Mouse (Mus musculus) Patski (cell line): ENCODE data around the gene Ubr4. TPM values are rescaled to one million over a fixed set of nuclear protein-coding genes. Genes with fewer than 3 reads are reported as not detected.
"Not testable (repeated sequence)": the region's sequence is repeated elsewhere in the genome, so short reads cannot be mapped to it uniquely, and the experiment has no call there.

Source experiments
- ATAC-seq: fragments of 100-300 bp; one replicate; pipeline ENCODE4 v1.8.0; 2021
- CTCF ChIA-PET: fragments of 350-600 bp; sonication (Branson Sonifier 250); formaldehyde crosslinking; loops from one replicate; lab custom pipeline; 2022; ENCODE audit warnings: inconsistent platforms; lab: Charles Lee
- POLR2A ChIA-PET: fragments of 350-600 bp; sonication (Branson Sonifier 250); formaldehyde crosslinking; loops from one replicate; lab custom pipeline; 2022; ENCODE audit warnings: antibody characterized with exemption, inconsistent platforms; lab: Charles Lee
- DNase-seq: peaks from one replicate; pipeline ENCODE4 v3.0.0-alpha.2; 2011; ENCODE audit warnings: low read depth, low spot score
- H3K27me3 ChIP-seq: fragments of 371-371 bp; one replicate; pipeline ENCODE4 v1.5.1; 2021
- CTCF ChIP-seq: fragments of 100-300 bp; IDR thresholded peaks from one replicate; pipeline ENCODE4 v1.5.1; 2021
- in situ Hi-C: fragments of 300-500 bp; cut with MboI; formaldehyde crosslinking; loops from 3 replicates; pipeline ENCODE4 v1.11.1; 2018; ENCODE audit warnings: low pct_unique_long_range_greater_than_20kb, mixed read lengths
- polyA plus RNA-seq: library from polyadenylated mRNA; unstranded; gene quantifications from one replicate; pipeline ENCODE4 v1.2.3, GENCODE M21; 2021

Gene Ubr4
- polyA plus RNA-seq, 1 experiment from 2014 or later: 100 TPM

DNA sequence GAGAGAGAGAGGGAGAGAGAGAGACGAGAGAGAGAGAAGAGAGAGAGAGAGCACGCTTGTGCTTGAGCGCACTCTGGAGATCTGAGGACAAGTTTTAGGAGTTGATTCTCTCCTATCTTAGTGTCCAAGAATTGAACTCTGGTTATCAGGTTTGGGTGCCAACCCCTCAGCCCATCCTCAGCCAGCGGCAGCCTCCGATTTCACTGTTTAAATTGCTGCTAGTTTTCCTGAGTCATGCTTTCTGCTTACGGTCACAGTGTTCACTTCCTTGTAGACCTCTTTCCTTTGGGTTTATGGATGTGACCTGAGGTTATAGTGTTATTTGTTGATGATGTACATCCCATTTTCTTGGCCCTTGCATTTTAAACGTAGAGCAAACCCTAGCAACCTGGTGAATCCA is 29.8 kb downstream of the Ubr4 start:
- H3K27me3 ChIP-seq: no peaks in the 10 kb centered on the region
- ChIA-PET POLR2A (no interaction called here), CTCF (no interaction called here)
- ATAC-seq (no peak), DNase-seq (no peak)
- in situ Hi-C loops: no loop called here
- no peak for TF ChIP-seq CTCF

DNA sequence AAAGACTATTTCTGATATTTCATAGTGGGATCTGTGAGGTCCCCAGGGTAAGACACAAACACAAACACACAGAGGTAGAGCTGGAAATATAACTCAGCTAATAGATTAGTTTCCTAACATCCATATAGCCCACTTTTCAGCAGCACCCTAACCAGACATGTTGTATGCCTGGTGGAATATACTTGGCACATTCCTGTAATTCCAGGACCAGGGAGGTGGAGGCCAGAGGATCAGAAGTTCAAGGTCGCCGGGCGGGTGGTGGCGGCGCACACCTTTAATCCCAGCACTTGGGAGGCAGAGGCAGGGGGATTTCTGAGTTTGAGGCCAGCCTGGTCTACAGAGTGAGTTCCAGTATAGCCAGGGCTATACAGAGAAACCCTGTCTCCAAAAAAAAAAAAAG is 33.4 kb downstream of the Ubr4 start:
- ATAC-seq, in situ Hi-C loops, H3K27me3 ChIP-seq, POLR2A ChIA-PET, DNase-seq: not testable (repeated sequence)
- CTCF ChIA-PET: interaction anchor here (1.0 kb wide), 1 partner anchor 8 kb away, joined by 4 read pairs; no protein-coding TSS in a partner anchor

DNA sequence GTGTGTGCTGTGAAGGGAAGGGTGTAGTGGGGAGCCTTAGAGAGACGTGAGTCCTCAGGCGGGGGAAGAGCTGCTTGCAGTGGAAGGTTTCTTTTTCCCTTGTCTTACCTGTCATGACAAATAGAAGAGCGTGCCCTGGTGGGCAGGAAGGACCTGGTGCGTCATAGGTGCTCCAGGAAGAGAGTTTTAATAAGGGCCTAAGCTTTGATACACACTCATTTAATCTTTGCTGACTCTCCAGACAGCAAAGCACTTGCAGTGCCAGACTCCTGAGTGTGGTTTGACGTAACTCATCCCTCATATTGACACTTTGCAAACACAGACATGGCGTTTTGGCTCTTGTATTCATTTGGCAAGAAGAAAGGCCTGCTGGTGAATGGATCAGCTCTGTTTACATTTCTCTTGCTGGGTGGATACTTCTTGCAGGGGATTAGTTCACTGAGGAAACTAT is 34.5 kb downstream of the Ubr4 start:
- ATAC-seq: peak; percentile 26
- H3K27me3 ChIP-seq: no peaks in the 10 kb centered on the region
- peak; percentile 30 for DNase-seq
- POLR2A ChIA-PET: no interaction called here
- CTCF ChIA-PET: interaction anchor here (1.0 kb wide), 1 partner anchor 39 kb away, joined by 3 read pairs; no protein-coding TSS in a partner anchor
- in situ Hi-C loops: no loop called here
- TF ChIP-seq CTCF: no peak

DNA sequence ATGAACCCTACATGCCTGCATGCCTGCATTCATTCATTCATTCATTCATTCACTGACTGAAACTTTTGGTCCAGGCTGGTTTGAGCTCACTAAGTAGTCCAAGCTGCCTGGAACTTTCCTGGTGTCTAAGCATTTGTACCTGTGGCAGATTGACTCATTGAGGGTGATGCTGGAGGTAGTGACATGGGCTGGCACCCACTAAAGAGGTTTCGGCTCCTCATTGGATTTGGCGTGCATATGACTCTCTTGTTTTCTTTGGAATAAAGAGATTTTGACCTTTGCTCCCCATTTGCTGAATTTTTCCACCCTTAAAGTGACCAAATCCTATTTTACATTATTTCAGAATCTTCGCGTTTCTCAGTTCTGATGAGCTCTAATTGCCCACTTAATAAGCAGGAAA is 37.1 kb downstream of the Ubr4 start:
- ChIA-PET POLR2A (interaction anchor here (0.7 kb wide), 1 partner anchor 52 kb away, joined by 3 read pairs; no protein-coding TSS in a partner anchor), CTCF (no interaction called here)
- H3K27me3 ChIP-seq: no peaks in the 10 kb centered on the region
- no peak for DNase-seq
- TF ChIP-seq CTCF: no peak
- no peak for ATAC-seq
- in situ Hi-C loops: no loop called here

DNA sequence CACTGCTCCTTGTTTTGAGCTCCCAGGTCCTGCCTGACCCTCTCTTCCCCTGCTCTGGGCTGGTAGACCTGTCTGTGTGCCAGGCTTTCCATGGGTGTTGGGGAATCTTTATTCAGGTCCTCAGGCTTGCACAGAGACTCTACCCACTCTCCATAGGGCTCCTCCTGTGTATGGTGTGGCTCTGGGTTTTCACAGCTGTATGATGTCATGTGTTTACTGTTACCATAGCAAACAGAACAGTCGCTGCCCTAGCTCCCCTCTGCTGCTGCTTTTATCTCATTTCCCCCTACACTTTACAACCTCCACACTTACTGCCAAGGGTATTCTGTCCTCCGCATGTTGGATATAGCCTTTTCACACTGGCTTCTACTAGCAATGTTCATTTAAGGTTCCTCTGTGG is 43.0 kb downstream of the Ubr4 start:
- ChIA-PET POLR2A (no interaction called here), CTCF (interaction anchor here (2.2 kb wide), 1 partner anchor 11 kb away, joined by 6 read pairs; no protein-coding TSS in a partner anchor)
- no peaks in the 10 kb centered on the region for H3K27me3 ChIP-seq
- ATAC-seq: no peak
- DNase-seq: no peak
- in situ Hi-C loops: no loop called here
- TF ChIP-seq CTCF: no peak

DNA sequence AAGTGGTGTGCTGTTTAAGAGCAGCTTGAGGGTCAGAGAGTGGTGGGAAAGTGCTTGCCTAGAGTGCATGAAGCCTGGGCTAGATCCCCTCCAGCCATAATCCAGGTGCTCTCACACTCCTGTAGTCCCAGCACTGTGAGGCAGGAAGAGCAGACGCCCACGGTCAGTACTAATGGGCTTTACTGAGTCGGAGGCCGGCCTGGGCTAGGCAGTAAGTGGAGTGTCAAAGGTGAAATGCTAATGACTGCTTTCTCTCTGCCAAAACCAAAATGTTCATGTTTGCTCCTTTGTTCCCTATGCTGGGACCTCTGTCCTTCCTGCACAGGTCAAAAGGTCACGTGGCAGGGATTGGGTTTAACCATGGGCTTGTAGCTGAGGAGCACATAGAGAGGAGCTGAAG is 48.1 kb downstream of the Ubr4 start:
- POLR2A ChIA-PET: no interaction called here
- no peak for ATAC-seq
- H3K27me3 ChIP-seq: no peaks in the 10 kb centered on the region
- in situ Hi-C loops: no loop called here
- TF ChIP-seq CTCF: no peak
- CTCF ChIA-PET: no interaction called here
- DNase-seq: no peak

DNA sequence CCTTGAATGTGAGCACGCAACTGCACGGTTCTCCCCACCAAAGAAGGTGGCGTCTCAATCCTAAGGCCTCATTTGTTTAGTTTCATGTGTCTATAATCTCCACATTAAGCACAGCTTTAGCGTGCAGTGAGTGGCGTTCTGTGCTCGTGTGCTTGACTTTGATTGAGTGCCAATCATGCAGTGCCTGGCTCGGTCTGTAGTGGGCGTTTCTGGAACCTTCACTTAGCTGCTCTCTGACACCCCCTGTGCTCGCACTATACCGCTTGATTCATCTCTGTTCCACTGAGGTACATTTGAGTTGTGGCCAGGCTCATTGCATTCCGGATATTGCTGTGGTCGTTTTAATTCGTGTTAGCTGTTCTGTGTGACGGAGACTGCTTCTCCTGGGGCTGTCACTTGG is 50.8 kb downstream of the Ubr4 start:
- H3K27me3 ChIP-seq: no peaks in the 10 kb centered on the region
- no peak for DNase-seq
- POLR2A ChIA-PET: no interaction called here
- in situ Hi-C loops: no loop called here
- CTCF ChIA-PET: no interaction called here
- TF ChIP-seq CTCF: no peak
- ATAC-seq: no peak

DNA sequence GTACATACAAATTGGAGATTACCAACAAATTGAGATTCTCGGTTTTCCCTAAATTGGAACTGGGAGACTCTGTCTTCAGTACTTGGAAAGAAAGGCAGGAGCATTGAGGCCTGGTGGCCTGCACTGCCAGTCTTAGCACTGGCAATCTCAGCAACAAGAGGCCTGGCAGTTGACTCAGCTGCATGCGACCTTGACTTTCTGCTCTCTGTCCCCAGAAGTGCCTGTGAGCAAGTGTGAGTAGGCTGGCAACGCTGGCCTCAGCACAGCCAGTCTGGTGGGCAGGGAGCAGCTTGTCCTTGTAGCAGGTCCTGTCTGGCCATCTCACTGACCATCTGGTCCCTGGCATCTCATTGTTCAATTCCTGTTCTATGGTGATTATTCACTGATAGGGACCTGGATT is 58.9 kb downstream of the Ubr4 start:
- no peak for TF ChIP-seq CTCF
- no peak for ATAC-seq
- DNase-seq: no peak
- ChIA-PET POLR2A (no interaction called here), CTCF (no interaction called here)
- no peaks in the 10 kb centered on the region for H3K27me3 ChIP-seq
- in situ Hi-C loops: no loop called here

DNA sequence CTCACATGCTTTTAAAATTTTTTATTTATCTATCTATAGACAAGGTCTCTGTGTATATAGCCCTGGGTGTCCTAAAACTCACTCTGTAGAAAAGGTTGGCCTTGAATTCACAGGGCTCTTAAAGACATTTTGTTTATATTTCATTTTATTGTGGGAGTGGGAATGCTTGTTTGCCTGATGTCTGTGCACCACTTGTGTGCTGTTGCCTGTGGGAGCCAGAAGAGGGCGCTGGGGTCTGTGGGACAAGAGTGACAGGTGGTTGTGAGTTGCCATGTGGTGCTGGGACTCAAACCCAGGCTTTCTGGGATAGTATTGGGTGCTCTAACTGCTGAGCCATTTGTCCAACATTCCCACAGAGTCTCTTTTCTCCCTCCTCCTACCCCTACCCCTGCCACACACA is 65.5 kb downstream of the Ubr4 start:
- POLR2A ChIA-PET: no interaction called here
- H3K27me3 ChIP-seq: no peaks in the 10 kb centered on the region
- in situ Hi-C loops: no loop called here
- ATAC-seq (no peak), DNase-seq (no peak)
- CTCF ChIA-PET: no interaction called here
- no peak for TF ChIP-seq CTCF

DNA sequence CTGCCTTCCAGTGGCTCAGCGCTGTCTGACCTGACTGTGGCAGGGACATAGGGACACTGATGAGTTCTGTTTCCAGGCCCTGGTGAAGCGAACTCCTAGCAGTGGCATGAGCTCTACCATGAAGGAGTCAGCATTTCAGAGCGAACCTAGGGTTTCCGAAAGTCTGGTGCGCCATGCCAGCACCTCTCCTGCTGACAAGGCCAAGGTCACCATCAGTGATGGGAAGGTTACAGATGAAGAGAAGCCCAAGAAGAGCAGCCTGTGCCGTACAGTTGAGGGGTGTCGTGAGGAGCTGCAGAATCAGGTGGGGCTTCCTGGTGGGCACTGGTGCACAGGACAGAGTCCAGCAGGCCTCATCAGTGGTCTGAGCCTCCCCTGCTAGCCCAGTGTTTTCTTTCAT is 69.2 kb downstream of the Ubr4 start:
- DNase-seq (no peak), ATAC-seq (no peak)
- POLR2A ChIA-PET: no interaction called here
- H3K27me3 ChIP-seq: no peaks in the 10 kb centered on the region
- CTCF ChIA-PET: interaction anchor here (1.4 to 1.8 kb wide), 2 partner anchors 11 to 14 kb away, joined by 3 to 4 read pairs; no protein-coding TSS in a partner anchor
- in situ Hi-C loops: no loop called here
- TF ChIP-seq CTCF: no peak

DNA sequence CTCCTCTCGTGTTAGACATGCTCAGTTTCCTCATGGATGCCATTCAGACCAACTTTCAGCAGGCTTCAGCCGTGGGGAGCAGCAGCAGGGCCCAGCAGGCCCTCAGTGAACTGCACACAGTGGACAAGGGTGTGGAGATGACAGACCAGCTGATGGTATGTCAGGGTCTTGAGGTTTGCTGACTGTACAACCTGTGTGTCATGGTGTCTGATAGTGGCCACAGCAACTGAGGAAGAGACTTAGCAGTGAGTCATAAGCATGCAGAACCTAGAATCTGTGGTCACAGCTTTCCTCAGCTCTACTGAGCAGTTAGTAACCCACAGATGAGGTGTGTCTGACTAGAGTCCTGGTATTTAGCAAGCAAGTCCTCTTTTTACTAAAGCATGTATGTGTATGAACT is 70.0 kb downstream of the Ubr4 start:
- no peak for TF ChIP-seq CTCF
- no peaks in the 10 kb centered on the region for H3K27me3 ChIP-seq
- CTCF ChIA-PET: interaction anchor here (1.4 to 1.8 kb wide), 2 partner anchors 12 to 13 kb away, joined by 3 to 4 read pairs; no protein-coding TSS in a partner anchor
- DNase-seq (no peak), ATAC-seq (no peak)
- in situ Hi-C loops: no loop called here
- POLR2A ChIA-PET: no interaction called here

DNA sequence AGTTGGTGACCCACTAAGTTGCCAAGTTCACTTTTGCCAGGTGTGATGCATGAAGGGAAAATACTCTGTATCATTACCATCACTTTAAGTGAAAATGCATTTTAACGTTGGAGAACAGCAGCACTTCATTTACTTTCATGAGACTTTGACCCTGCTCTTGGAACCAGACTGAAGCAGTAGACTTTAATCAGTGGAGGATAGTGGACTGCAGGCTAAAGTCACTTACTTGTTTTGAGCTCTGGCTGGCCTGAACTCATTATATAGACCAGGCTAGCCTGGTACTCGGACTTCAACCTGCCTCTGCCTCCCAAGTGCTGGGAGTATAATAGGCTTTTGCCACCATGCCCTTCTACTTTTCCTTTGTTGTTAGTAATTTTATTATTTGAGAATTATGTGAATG is 70.9 kb downstream of the Ubr4 start:
- ChIA-PET POLR2A (no interaction called here), CTCF (interaction anchor here (1.8 kb wide), 1 partner anchor 12 kb away, joined by 4 read pairs; no protein-coding TSS in a partner anchor)
- no peaks in the 10 kb centered on the region for H3K27me3 ChIP-seq
- DNase-seq (no peak), ATAC-seq (no peak)
- in situ Hi-C loops: no loop called here
- TF ChIP-seq CTCF: no peak
